Mouse (Mus musculus) limb, embryonic 10.5 days (tissue): ENCODE data around the gene Olfr1269. TPM values are rescaled to one million over a fixed set of nuclear protein-coding genes. Genes with fewer than 3 reads are reported as not detected.

Source experiments
- DNase-seq: peaks from one replicate; pipeline ENCODE4 v3.0.0-alpha.2; 2017; ENCODE audit warnings: low spot score
- H3K27ac ChIP-seq: fragments of 300-500 bp; sonication (generic); 2 replicates; pipeline ENCODE4 v1.5.1; 2016; ENCODE audit warnings: mild to moderate bottlenecking
- H3K27me3 ChIP-seq: fragments of 300-500 bp; sonication (generic); 2 replicates; pipeline ENCODE4 v1.6.1; 2016; ENCODE audit warnings: low read depth, mild to moderate bottlenecking; ENCODE audit not compliant: poor library complexity, severe bottlenecking
- H3K36me3 ChIP-seq: fragments of 300-500 bp; sonication (generic); 2 replicates; pipeline ENCODE4 v1.6.1; 2016; ENCODE audit warnings: mild to moderate bottlenecking, moderate library complexity
- H3K4me1 ChIP-seq: fragments of 300-500 bp; sonication (generic); 2 replicates; pipeline ENCODE4 v1.6.1; 2016
- H3K4me3 ChIP-seq: fragments of 300-500 bp; sonication (generic); 2 replicates; pipeline ENCODE4 v1.5.1; 2016; ENCODE audit warnings: mild to moderate bottlenecking, moderate library complexity
- H3K9me3 ChIP-seq: fragments of 300-500 bp; sonication (generic); replicated peaks from 2 replicates; pipeline ENCODE4 v1.6.1; 2016; ENCODE audit warnings: mild to moderate bottlenecking
- WGBS: fragments of 180-500 bp; shearing (Covaris S2); methylation state at CpG from one replicate; pipeline ENCODE4 v1.1.7; 2016; 5-methylcytosine and 5-hydroxymethylcytosine counted together
- polyA plus RNA-seq: library from polyadenylated mRNA; unstranded; fragments of >200 nt; fragmentation: Nextera tagmentation; extraction: Ambion mirVana; gene quantifications from 2 replicates; pipeline ENCODE4 v1.2.1, GENCODE M21; 2016

The Olfr1269 gene
- polyA plus RNA-seq, result not detected in 2 replicates

- WGBS, result 97% methylated on average over 1 of the region's 1 CpGs
- Histone ChIP-seq H3K27ac (no peak within 1 kb of the TSS), H3K4me1 (no peaks in the 10 kb centered on the region), H3K27me3 (no peaks in the 10 kb centered on the region), H3K4me3 (no peak within 1 kb of the TSS), H3K9me3 (no peaks in the 10 kb centered on the region), H3K36me3 (no peaks in the 10 kb centered on the region)
- DNase-seq, result no peak
These were observed at the start of gene Olfr1269 for GRCm38 (mm10) chr2:90121312-90121711. TSS of gene Olfr1269 (minus strand) at chr2:90121412.

DNA sequence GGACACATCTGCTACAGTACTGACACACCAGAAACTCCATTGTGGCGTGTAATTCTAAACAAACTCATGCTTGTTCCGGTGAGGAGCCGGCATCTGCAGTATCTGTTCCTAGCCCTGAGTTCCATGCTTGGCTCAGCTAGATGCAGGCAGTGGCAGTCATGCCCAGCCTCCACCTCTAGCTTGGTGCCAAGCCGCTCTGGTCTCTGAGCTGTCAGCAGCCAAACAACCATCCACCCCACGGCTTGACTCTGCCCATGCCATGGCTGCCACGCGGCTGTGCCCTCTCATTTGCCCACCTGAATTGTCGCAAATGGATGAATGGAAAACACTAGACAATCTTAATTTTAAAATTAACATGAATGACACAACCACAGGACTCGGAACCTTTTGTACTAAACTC is 32.7 kb upstream of the Olfr1269 start:
- Histone ChIP-seq H3K9me3 (no peaks in the 10 kb centered on the region), H3K27me3 (no peaks in the 10 kb centered on the region), H3K27ac (no peak overlapping the region), H3K36me3 (no peaks in the 10 kb centered on the region), H3K4me3 (no peak overlapping the region), H3K4me1 (no peaks in the 10 kb centered on the region)
- WGBS, result 91% methylated on average over 9 of the region's 9 CpGs
- no peak for DNase-seq

GRCm38 (mm10) chr2:90152991-90153390 is 31.8 kb upstream of the Olfr1269 start, which contains the start of gene Olfr1270:
TSS of gene Olfr1270 (minus strand) at chr2:90153091.
- no peaks in the 10 kb centered on the region for H3K27me3 ChIP-seq
- no peaks in the 10 kb centered on the region for H3K9me3 ChIP-seq
- DNase-seq, result no peak
- H3K4me3 ChIP-seq, result no peak within 1 kb of the TSS
- H3K36me3 ChIP-seq, result no peaks in the 10 kb centered on the region
- no peak within 1 kb of the TSS for H3K27ac ChIP-seq
- H3K4me1 ChIP-seq, result no peaks in the 10 kb centered on the region
- WGBS, result 89% methylated on average over 3 of the region's 3 CpGs

- no peak within 1 kb of the TSS for H3K4me3 ChIP-seq
These were observed 21.0 kb upstream of the Olfr1269 start, which contains the start of gene Olfr32 for GRCm38 (mm10) chr2:90142196-90142595. TSS of gene Olfr32 (minus strand) at chr2:90142296.

GRCm38 (mm10) chr2:90070065-90070464 is 51.1 kb downstream of the Olfr1269 start:
- H3K9me3 ChIP-seq, result no peaks in the 10 kb centered on the region
- no peaks in the 10 kb centered on the region for H3K4me1 ChIP-seq
- H3K27me3 ChIP-seq, result no peaks in the 10 kb centered on the region
- no peak for DNase-seq
- no peak overlapping the region for H3K27ac ChIP-seq
- H3K4me3 ChIP-seq, result no peak overlapping the region
- H3K36me3 ChIP-seq, result no peaks in the 10 kb centered on the region
- 89% methylated on average over 2 of the region's 2 CpGs for WGBS

More at GRCm38 (mm10) chr2:90142196-90142595, 21.0 kb upstream of the Olfr1269 start, which contains the start of gene Olfr32:
- no peaks in the 10 kb centered on the region for H3K36me3 ChIP-seq
- H3K9me3 ChIP-seq, result no peaks in the 10 kb centered on the region
- H3K27me3 ChIP-seq, result no peaks in the 10 kb centered on the region
- no peak within 1 kb of the TSS for H3K27ac ChIP-seq
- no peak for DNase-seq
- no peaks in the 10 kb centered on the region for H3K4me1 ChIP-seq

Other genes starting within 250 kb of the Olfr1269 start
- gene Olfr1257, start 243.0 kb downstream of the Olfr1269 start, polyA plus RNA-seq, result not detected in 2 replicates
- not detected in 2 replicates for gene Olfr1258, start 194.1 kb downstream of the Olfr1269 start, polyA plus RNA-seq
- not detected in 2 replicates for gene Olfr1259, start 172.7 kb downstream of the Olfr1269 start, polyA plus RNA-seq
- not detected in 2 replicates for gene Olfr1260, start 147.1 kb downstream of the Olfr1269 start, polyA plus RNA-seq
- gene Olfr1261, start 130.2 kb downstream of the Olfr1269 start, polyA plus RNA-seq, result not detected in 2 replicates
- gene Olfr1262, start 121.3 kb downstream of the Olfr1269 start, polyA plus RNA-seq, result not detected in 2 replicates
- not detected in 2 replicates for gene Olfr1263, start 109.3 kb downstream of the Olfr1269 start, polyA plus RNA-seq
- gene Olfr1264, start 95.8 kb downstream of the Olfr1269 start, polyA plus RNA-seq, result not detected in 2 replicates
- not detected in 2 replicates for gene Olfr1265, start 86.1 kb downstream of the Olfr1269 start, polyA plus RNA-seq
- gene Olfr140, start 57.8 kb downstream of the Olfr1269 start, polyA plus RNA-seq, result not detected in 2 replicates
- gene Olfr32, start 20.9 kb upstream of the Olfr1269 start, polyA plus RNA-seq, result not detected in 2 replicates
- gene Olfr1270, start 31.7 kb upstream of the Olfr1269 start, polyA plus RNA-seq, result not detected in 2 replicates
- 0.09 TPM in 1 of 2 replicates, not detected in the other for gene Olfr1506, start 103.1 kb upstream of the Olfr1269 start, polyA plus RNA-seq
- gene Olfr142, start 136.2 kb upstream of the Olfr1269 start, polyA plus RNA-seq, result not detected in 2 replicates
- gene Olfr1271, start 149.6 kb upstream of the Olfr1269 start, polyA plus RNA-seq, result not detected in 2 replicates
- gene Olfr1272, start 171.4 kb upstream of the Olfr1269 start, polyA plus RNA-seq, result not detected in 2 replicates
- gene Gm13769, start 200.8 kb upstream of the Olfr1269 start, polyA plus RNA-seq, result not detected in 2 replicates